Mouse (Mus musculus): ENCODE measurements around the gene Coro1b.

Coro1b gene

GRCm38 (mm10) chr19:4194021-4194724 lies 45.8 kb downstream of the Coro1b start:
- ChIA-PET CTCF (interaction anchor here in 1 of 4 experiments (0.6 kb wide), 1 partner anchor 18 kb away, joined by 6 read pairs; no protein-coding TSS in a partner anchor), POLR2A (interaction anchor here in 2 of 4 experiments (0.7 to 5.1 kb wide), 13 partner anchors 7 to 271 kb away, joined by 3 to 42 read pairs (median 10); partner anchors contain the start of genes Rps6kb2 (in 2 of the 2), Cdk2ap2 (in 1 of the 2), Gm49405 (in 1 of the 2) and Gstp2 (in 1 of the 2))

- POLR2A ChIA-PET: interaction anchor here in 2 of 4 experiments (0.7 to 5.2 kb wide), 16 partner anchors 10 to 272 kb away, joined by 3 to 29 read pairs (median 8); partner anchors contain the start of genes Rps6kb2 (in 2 of the 2) and Cdk2ap2 (in 1 of the 2)
- CTCF ChIA-PET: interaction anchor here in 2 of 4 experiments (0.6 to 1.0 kb wide), 3 partner anchors 9 to 12 kb away, joined by 3 read pairs; no protein-coding TSS in a partner anchor
Measured at GRCm38 (mm10) chr19:4194776-4195650, 46.6 kb downstream of the Coro1b start.

GRCm38 (mm10) chr19:4196048-4196447 lies 47.6 kb downstream of the Coro1b start:
- CTCF ChIA-PET: interaction anchor here in 2 of 4 experiments (0.8 to 2.5 kb wide), 3 partner anchors 9 to 11 kb away, joined by 3 to 10 read pairs (median 3); no protein-coding TSS in a partner anchor

GRCm38 (mm10) chr19:4196548-4196947 lies 48.1 kb downstream of the Coro1b start:
- ChIA-PET CTCF (interaction anchor here in 3 of 4 experiments (0.7 to 2.5 kb wide), 5 partner anchors 8 to 145 kb away, joined by 3 to 14 read pairs (median 4); no protein-coding TSS in a partner anchor), POLR2A (interaction anchor here in 3 of 4 experiments (0.5 to 5.2 kb wide), 38 partner anchors 8 to 478 kb away, joined by 3 to 32 read pairs (median 4); partner anchors contain the start of genes AC109138.7 (in 2 of the 3), Clcf1 (in 2 of the 3), Aip (in 1 of the 3) and Cdk2ap2 (in 1 of the 3))

More at GRCm38 (mm10) chr19:4196048-4196447, 47.6 kb downstream of the Coro1b start:
- POLR2A ChIA-PET: interaction anchor here in 3 of 4 experiments (0.5 to 5.2 kb wide), 31 partner anchors 9 to 153 kb away, joined by 3 to 32 read pairs (median 5); partner anchors contain the start of genes AC109138.7 (in 2 of the 3), Clcf1 (in 2 of the 3), Aip (in 1 of the 3) and Cdk2ap2 (in 1 of the 3)

GRCm38 (mm10) chr19:4197180-4197579 lies 48.8 kb downstream of the Coro1b start:
- CTCF ChIA-PET: interaction anchor here in 3 of 4 experiments (1.2 to 2.5 kb wide), 4 partner anchors 10 to 145 kb away, joined by 3 to 14 read pairs (median 7); no protein-coding TSS in a partner anchor
- POLR2A ChIA-PET: interaction anchor here in 3 of 4 experiments (0.6 to 5.2 kb wide), 38 partner anchors 10 to 478 kb away, joined by 3 to 32 read pairs (median 4); partner anchors contain the start of genes AC109138.7 (in 2 of the 3), Clcf1 (in 2 of the 3), Aip (in 1 of the 3) and Cdk2ap2 (in 1 of the 3)

GRCm38 (mm10) chr19:4201291-4201909 lies 53.0 kb downstream of the Coro1b start, which contains the start of gene Rad9a:
TSS of gene Rad9a (minus strand) at chr19:4201662.
- ChIA-PET CTCF (interaction anchor here (0.5 to 2.3 kb wide), 28 partner anchors 9 to 241 kb away, joined by 3 to 16 read pairs (median 4); partner anchors contain the start of genes Ppp1ca (in 4 of the 4), Ndufv1 (in 2 of the 4), Aip (in 1 of the 4) and Pitpnm1 (in 1 of the 4)), POLR2A (interaction anchor here (0.5 to 3.1 kb wide), 110 partner anchors 9 to 383 kb away, joined by 3 to 72 read pairs (median 4); partner anchors contain the start of genes AC109138.7 (in 4 of the 4), Clcf1 (in 4 of the 4), Ppp1ca (in 4 of the 4) and Cdk2ap2 (in 3 of the 4))

- ChIA-PET CTCF (interaction anchor here (0.7 to 2.3 kb wide), 18 partner anchors 10 to 242 kb away, joined by 3 to 16 read pairs (median 4); partner anchors contain the start of genes Ppp1ca (in 3 of the 4), Aip (in 1 of the 4), Ndufv1 (in 1 of the 4) and Pold4 (in 1 of the 4)), POLR2A (interaction anchor here (0.6 to 3.1 kb wide), 81 partner anchors 8 to 360 kb away, joined by 3 to 72 read pairs (median 5); partner anchors contain the start of genes AC109138.7 (in 4 of the 4), Clcf1 (in 4 of the 4), Cdk2ap2 (in 3 of the 4) and Gstp2 (in 3 of the 4))
Measured at GRCm38 (mm10) chr19:4202149-4202548, 53.7 kb downstream of the Coro1b start.

GRCm38 (mm10) chr19:4203148-4203547 lies 54.7 kb downstream of the Coro1b start:
- ChIA-PET POLR2A (interaction anchor here in 1 of 4 experiments (0.9 kb wide), 1 partner anchor 291 kb away, joined by 3 read pairs; the partner anchor contains the start of gene Ndufs8), CTCF (no interaction called here)
